Mouse (Mus musculus) CH12.LX (cell line): ENCODE results near the gene Olfr1055. TPM values are rescaled to one million over a fixed set of nuclear protein-coding genes. Genes with fewer than 3 reads are reported as not detected.
"Not testable (repeated sequence)": the region's sequence is repeated elsewhere in the genome, so short reads cannot be mapped to it uniquely, and the experiment has no call there.

Experiments
- DNase-seq: peaks from one replicate; pipeline ENCODE4 v3.0.0-alpha.2; 2013; ENCODE audit errors: extremely low read depth
- H3K27ac ChIP-seq: 2 replicates; pipeline ENCODE4 v1.5.1; 2012; ENCODE audit warnings: low read depth, mild to moderate bottlenecking, control low read depth, moderate library complexity; ENCODE audit not compliant: insufficient read depth
- H3K27me3 ChIP-seq: replicated peaks from 2 replicates; pipeline ENCODE3; 2012; ENCODE audit warnings: inconsistent platforms
- H3K36me3 ChIP-seq, 2 experiments: replicated peaks in 1 of 2; 2 replicates each; pipeline versions ENCODE3 to v1.6.1; 2012; ENCODE audit warnings: inconsistent platforms in 1 of 2, low read length in 1 of 2, mild to moderate bottlenecking in 1 of 2, mixed read lengths in 1 of 2, moderate library complexity in 1 of 2; ENCODE audit not compliant: control insufficient read depth in 1 of 2, insufficient read depth in 1 of 2
- H3K4me1 ChIP-seq, 2 experiments: 2 replicates each; pipeline ENCODE4 v1.6.1; 2012; ENCODE audit warnings: inconsistent platforms in 1 of 2, moderate library complexity in 1 of 2; ENCODE audit not compliant: insufficient read depth in 2 of 2, control insufficient read depth in 1 of 2
- H3K4me2 ChIP-seq: 2 replicates; pipeline ENCODE4 v1.6.1; 2012; ENCODE audit warnings: low read depth, mild to moderate bottlenecking, control low read depth; ENCODE audit not compliant: poor library complexity, insufficient read depth, severe bottlenecking
- H3K4me3 ChIP-seq, 3 experiments: fragments of 150-350 bp in 1 of 3; sonication (generic) in 1 of 3; replicated peaks in 1 of 3; 2 replicates each; pipeline versions ENCODE3 to v1.5.1; 2011 to 2012; ENCODE audit warnings: low read depth in 2 of 3, low read length in 2 of 3, mild to moderate bottlenecking in 2 of 3, moderate library complexity in 2 of 3, control low read depth in 1 of 3, improper control_type of control experiment in 1 of 3, inconsistent platforms in 1 of 3, mixed read lengths in 1 of 3; ENCODE audit not compliant: poor library complexity in 1 of 3
- H3K79me2 ChIP-seq: replicated peaks from 2 replicates; pipeline ENCODE4 v1.6.1; 2012; ENCODE audit warnings: mild to moderate bottlenecking, moderate library complexity; ENCODE audit not compliant: control insufficient read depth, poor library complexity, insufficient read depth, severe bottlenecking; ENCODE audit errors: extremely low read depth
- H3K9ac ChIP-seq: 2 replicates; pipeline ENCODE4 v1.6.1; 2012; ENCODE audit warnings: low read depth, mild to moderate bottlenecking, control low read depth, moderate library complexity; ENCODE audit not compliant: insufficient read depth
- H3K9me3 ChIP-seq: replicated peaks from 2 replicates; pipeline ENCODE3; 2012; ENCODE audit warnings: low read length, inconsistent platforms, mixed read lengths
- BHLHE40 ChIP-seq: IDR thresholded peaks from 2 replicates; pipeline ENCODE4 v1.6.1; 2011; ENCODE audit warnings: mild to moderate bottlenecking, low read depth, low read length, improper control_type of control experiment
- CHD1 ChIP-seq: IDR thresholded peaks from 2 replicates; pipeline ENCODE4 v1.6.1; 2012; ENCODE audit warnings: low read depth, low read length, improper control_type of control experiment, inconsistent platforms
- CTCF ChIP-seq, 2 experiments: IDR thresholded peaks in 1 of 2; conservative IDR thresholded peaks in 1 of 2; 2 replicates each; pipeline ENCODE4 v1.5.1; 2011 to 2012; ENCODE audit warnings: low read depth in 2 of 2, low read length in 2 of 2, improper control_type of control experiment in 1 of 2, inconsistent platforms in 1 of 2, mild to moderate bottlenecking in 1 of 2, moderate library complexity in 1 of 2
- E2F4 ChIP-seq: IDR thresholded peaks from 2 replicates; pipeline ENCODE4 v1.6.1; 2011; ENCODE audit warnings: low read depth, low read length, improper control_type of control experiment; ENCODE audit not compliant: insufficient replicate concordance
- ETS1 ChIP-seq: conservative IDR thresholded peaks from 2 replicates; pipeline ENCODE4 v1.6.1; 2012; ENCODE audit warnings: low read depth, mild to moderate bottlenecking, inconsistent platforms, low read length, improper control_type of control experiment, moderate library complexity
- GABPA ChIP-seq: IDR thresholded peaks from 2 replicates; pipeline ENCODE4 v1.6.1; 2012; ENCODE audit warnings: low read depth, low read length, improper control_type of control experiment, inconsistent platforms; ENCODE audit not compliant: insufficient replicate concordance
- HCFC1 ChIP-seq: IDR thresholded peaks from 2 replicates; pipeline ENCODE4 v1.6.1; 2012; ENCODE audit warnings: low read depth, mild to moderate bottlenecking, inconsistent platforms, low read length, improper control_type of control experiment
- IRF4 ChIP-seq: IDR thresholded peaks from 2 replicates; pipeline ENCODE4 v1.6.1; 2014; ENCODE audit warnings: low read depth, mild to moderate bottlenecking, inconsistent platforms, low read length, improper control_type of control experiment
- JUN ChIP-seq: IDR thresholded peaks from 2 replicates; pipeline ENCODE4 v1.6.1; 2011; ENCODE audit warnings: low read depth, mild to moderate bottlenecking, low read length, improper control_type of control experiment, moderate library complexity; ENCODE audit not compliant: insufficient read depth
- JUND ChIP-seq: conservative IDR thresholded peaks from 2 replicates; pipeline ENCODE4 v1.6.1; 2011; ENCODE audit warnings: low read depth, low read length, improper control_type of control experiment
- MAFK ChIP-seq: IDR thresholded peaks from 2 replicates; pipeline ENCODE4 v1.6.1; 2011; ENCODE audit warnings: low read length, improper control_type of control experiment; ENCODE audit not compliant: insufficient replicate concordance
- MAZ ChIP-seq: IDR thresholded peaks from 2 replicates; pipeline ENCODE4 v1.6.1; 2012; ENCODE audit warnings: low read depth, mild to moderate bottlenecking, inconsistent platforms, low read length, improper control_type of control experiment, moderate library complexity
- MEF2A ChIP-seq: IDR thresholded peaks from 2 replicates; pipeline ENCODE4 v1.6.1; 2014; ENCODE audit warnings: low read depth, mild to moderate bottlenecking, inconsistent platforms, low read length, improper control_type of control experiment, borderline replicate concordance
- MYC ChIP-seq: IDR thresholded peaks from 2 replicates; pipeline ENCODE4 v1.6.1; 2011; ENCODE audit warnings: low read depth, mild to moderate bottlenecking, improper control_type of control experiment, low read length
- NELFE ChIP-seq: IDR thresholded peaks from 2 replicates; pipeline ENCODE4 v1.6.1; 2011; ENCODE audit warnings: low read depth, low read length, improper control_type of control experiment
- PAX5 ChIP-seq: IDR thresholded peaks from 2 replicates; pipeline ENCODE4 v1.6.1; 2012; ENCODE audit warnings: low read length, inconsistent platforms, mixed read lengths
- POLR2A ChIP-seq: IDR thresholded peaks from 2 replicates; pipeline ENCODE4 v1.6.1; 2011; ENCODE audit warnings: low read depth, mild to moderate bottlenecking, improper control_type of control experiment, low read length
- RCOR1 ChIP-seq: conservative IDR thresholded peaks from 2 replicates; pipeline ENCODE4 v1.6.1; 2012; ENCODE audit warnings: low read depth, mild to moderate bottlenecking, inconsistent platforms, low read length, improper control_type of control experiment
- SMC3 ChIP-seq: IDR thresholded peaks from 2 replicates; pipeline ENCODE4 v1.6.1; 2011; ENCODE audit warnings: low read depth, low read length, improper control_type of control experiment
- TBP ChIP-seq: conservative IDR thresholded peaks from 2 replicates; pipeline ENCODE4 v1.6.1; 2011; ENCODE audit warnings: low read depth, low read length, improper control_type of control experiment
- UBTF ChIP-seq: IDR thresholded peaks from 2 replicates; pipeline ENCODE4 v1.6.1; 2012; ENCODE audit warnings: low read depth, mild to moderate bottlenecking, inconsistent platforms, low read length, improper control_type of control experiment, moderate library complexity
- ZC3H11A ChIP-seq: IDR thresholded peaks from 2 replicates; pipeline ENCODE4 v1.6.1; 2012; ENCODE audit warnings: low read depth, mild to moderate bottlenecking, inconsistent platforms, low read length, improper control_type of control experiment
- ZKSCAN1 ChIP-seq: IDR thresholded peaks from 2 replicates; pipeline ENCODE4 v1.6.1; 2012; ENCODE audit warnings: low read depth, inconsistent platforms, low read length, improper control_type of control experiment, borderline replicate concordance
- dilution Hi-C: fragments of 300-500 bp; cut with MboI; formaldehyde crosslinking; loops from 2 replicates; pipeline ENCODE4 v1.14.3; 2020; ENCODE audit warnings: low sequenced_read_pairs; ENCODE audit not compliant: extremely low pct_unique_long_range_greater_than_20kb, extremely low pct_ligation_motif_present
- in situ Hi-C: fragments of 300-500 bp; cut with MboI; formaldehyde crosslinking; loops from 3 replicates; pipeline ENCODE4 v1.14.3; 2019; ENCODE audit warnings: low sequenced_read_pairs, low pct_ligation_motif_present, low pct_unique_long_range_greater_than_20kb, mixed read lengths
- polyA plus RNA-seq: library from polyadenylated mRNA; unstranded; fragments of >175 nt; gene quantifications from 2 replicates; pipeline ENCODE4 v1.2.1, GENCODE M21; 2012; ENCODE audit warnings: low read depth; ENCODE audit not compliant: insufficient read length
- total RNA-seq, 2 experiments: library from RNA; depleted of rRNA; stranded (reverse); fragments of 300-350 nt in 1 of 2; fragments of >200 nt in 1 of 2; gene quantifications; 2 replicates each; pipeline ENCODE4 v1.2.3; 2012 to 2014

Gene Olfr1055
- total and polyA plus RNA-seq, 3 experiments, result 0.68 TPM; not detected in 2

DNA sequence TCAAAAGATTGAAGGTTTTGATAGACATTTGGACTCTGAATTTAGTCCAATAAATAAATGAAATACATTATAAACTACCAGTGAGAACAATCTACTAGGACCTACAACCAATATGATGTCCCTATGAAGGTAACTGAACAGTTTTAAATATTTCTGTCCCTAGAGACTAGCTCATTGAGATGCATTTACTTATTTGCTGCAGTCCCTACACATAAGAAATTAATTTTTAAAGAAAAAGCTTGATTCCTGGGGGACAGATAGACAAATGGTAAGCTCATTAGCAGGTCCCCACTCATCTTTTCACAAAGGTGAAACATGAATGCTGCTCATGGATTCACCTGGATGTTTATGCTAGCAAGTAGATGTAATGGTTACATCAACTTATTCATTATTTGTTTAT lies 28.2 kb upstream of the Olfr1055 start, which contains the start of gene Olfr1057:
Gene Olfr1057, minus strand, starts transcription at position 101 of the 400 bp plus-strand sequence.
- dilution Hi-C loops (no loop called here), in situ Hi-C loops (no loop called here)
- peaks cover 4% of the 10 kb centered on the region for H3K9me3 ChIP-seq
- TF ChIP-seq IRF4 (no peak), CHD1 (no peak), SMC3 (no peak), ZC3H11A (no peak), MAZ (no peak), UBTF (no peak), PAX5 (no peak), JUN (no peak), BHLHE40 (no peak), MYC (no peak), TBP (no peak)
- H3K27me3 ChIP-seq, result no peaks in the 10 kb centered on the region
- H3K4me3 ChIP-seq, result no peak within 1 kb of the TSS
- no peak for DNase-seq
- H3K27ac ChIP-seq, result no peak within 1 kb of the TSS
- H3K79me2 ChIP-seq, result no peaks in the 10 kb centered on the region
- H3K4me2 ChIP-seq, result no peak within 1 kb of the TSS
- H3K36me3 ChIP-seq, result no peaks in the 10 kb centered on the region
- no peak within 1 kb of the TSS for H3K9ac ChIP-seq
- no peaks in the 10 kb centered on the region for H3K4me1 ChIP-seq

DNA sequence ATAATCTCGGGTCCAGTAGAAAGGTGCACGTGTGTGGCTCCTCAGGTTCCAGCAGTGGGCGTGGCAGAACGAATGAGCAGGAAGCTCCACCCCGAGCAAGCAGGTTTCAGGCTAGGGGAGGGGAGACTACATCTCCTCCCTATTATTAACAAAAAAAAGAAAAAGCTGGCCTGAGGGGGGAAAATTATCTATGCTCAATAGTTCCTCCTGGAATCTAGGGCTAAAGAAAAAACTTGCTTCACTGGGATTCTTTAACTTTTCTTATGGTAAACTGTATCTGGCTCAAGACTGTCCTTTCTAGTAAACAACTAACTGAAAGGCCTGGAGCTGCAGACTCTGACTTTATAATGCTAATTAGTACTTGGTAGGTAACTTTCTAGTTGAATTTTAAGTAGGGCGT lies 16.3 kb upstream of the Olfr1055 start:
- H3K4me3 ChIP-seq, dilution Hi-C loops, H3K9me3 ChIP-seq, in situ Hi-C loops, H3K27ac ChIP-seq, H3K36me3 ChIP-seq, H3K79me2 ChIP-seq, H3K27me3 ChIP-seq, H3K9ac ChIP-seq, DNase-seq, H3K4me1 ChIP-seq, H3K4me2 ChIP-seq: not testable (repeated sequence)

DNA sequence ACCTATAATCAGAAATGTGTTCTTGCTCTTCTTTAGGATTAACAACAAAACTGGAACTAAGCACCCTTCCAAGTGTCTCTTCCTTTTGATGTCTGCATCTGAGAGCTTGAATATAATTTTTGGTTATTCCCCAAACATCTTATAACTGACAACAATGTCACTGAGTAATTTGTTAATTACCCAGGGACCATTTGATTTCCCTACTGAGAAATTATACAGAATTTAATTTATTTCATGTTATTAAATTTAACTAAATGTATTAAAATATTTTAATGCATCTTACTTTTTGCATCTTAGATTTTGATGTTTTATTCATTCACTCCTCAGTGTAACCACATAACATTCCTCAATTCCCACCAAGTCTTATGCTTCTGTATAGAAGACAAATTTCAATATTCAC lies 12.3 kb upstream of the Olfr1055 start, which contains the start of gene Olfr1056:
Gene Olfr1056, minus strand, starts transcription at position 101 of the 400 bp plus-strand sequence.
- dilution Hi-C loops (no loop called here), in situ Hi-C loops (no loop called here)
- H3K4me1 ChIP-seq, result no peaks in the 10 kb centered on the region

DNA sequence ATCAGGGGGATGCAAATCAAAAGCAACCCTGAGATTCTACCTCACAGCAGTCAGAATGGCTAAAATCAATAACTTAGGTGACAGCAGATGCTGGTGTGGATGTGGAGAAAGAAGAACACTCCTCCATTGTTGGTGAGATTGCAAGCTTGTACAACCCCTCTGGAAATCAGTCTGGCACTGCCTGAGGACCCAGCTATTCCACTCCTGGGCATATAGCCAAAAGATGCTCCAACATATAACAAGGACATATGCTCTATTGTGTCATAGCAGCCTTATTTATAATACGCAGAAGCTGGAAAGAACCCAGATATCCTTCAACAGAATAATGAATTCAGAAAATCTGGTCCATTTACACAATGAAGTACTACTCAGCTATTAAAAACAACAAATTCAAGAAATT lies 1.7 kb upstream of the Olfr1055 start:
- dilution Hi-C loops, result not testable (repeated sequence)

More for the DNA sequence above, 12.3 kb upstream of the Olfr1055 start, which contains the start of gene Olfr1056:
- no peak within 1 kb of the TSS for H3K27ac ChIP-seq
- H3K27me3 ChIP-seq, result no peaks in the 10 kb centered on the region
- H3K79me2 ChIP-seq, result no peaks in the 10 kb centered on the region
- no peak within 1 kb of the TSS for H3K4me3 ChIP-seq
- no peak for DNase-seq
- TF ChIP-seq E2F4, result no peak
- TF ChIP-seq RCOR1, result no peak
- TF ChIP-seq NELFE, result no peak
- no peak for TF ChIP-seq POLR2A
- TF ChIP-seq TBP, result no peak
- TF ChIP-seq MAZ, result no peak
- no peak for TF ChIP-seq MEF2A
- no peak for TF ChIP-seq GABPA
- TF ChIP-seq UBTF, result no peak
- TF ChIP-seq MAFK, result no peak
- TF ChIP-seq JUND, result no peak
- no peak for TF ChIP-seq ZC3H11A
- no peak for TF ChIP-seq CTCF (conservative IDR thresholded peaks at IDR 0.05 in 1 of 2, IDR thresholded peaks at IDR 0.05 in 1 of 2; ENCODE audit: low read depth in 2 of 2, low read length in 2 of 2)
- no peak for TF ChIP-seq ETS1
- no peak for TF ChIP-seq ZKSCAN1
- no peak for TF ChIP-seq HCFC1
- no peak for TF ChIP-seq CHD1
- no peak within 1 kb of the TSS for H3K9ac ChIP-seq
- H3K36me3 ChIP-seq, result no peaks in the 10 kb centered on the region
- H3K9me3 ChIP-seq, result peaks cover 6% of the 10 kb centered on the region
- no peak within 1 kb of the TSS for H3K4me2 ChIP-seq

More for the DNA sequence above, 1.7 kb upstream of the Olfr1055 start:
- H3K4me2 ChIP-seq, H3K79me2 ChIP-seq, H3K27me3 ChIP-seq, H3K9ac ChIP-seq, DNase-seq, H3K36me3 ChIP-seq, H3K4me3 ChIP-seq, H3K9me3 ChIP-seq, in situ Hi-C loops, H3K4me1 ChIP-seq, H3K27ac ChIP-seq: not testable (repeated sequence)
